Mouse (Mus musculus): ENCODE measurements at regions not wholly inside any gene's neighbourhood (a gene's known extent, or its start where the extent isn't known, plus 50 kb on each side); places are given as distances from the start of the nearest gene placed in this dataset.

GRCm38 (mm10) chr8:116053483-116053882, 345.9 kb upstream of the Maf start:
- H3K27ac ChIP-seq (ENCODE audit: low read length): no peak overlapping the region
- H3K9ac ChIP-seq (ENCODE audit: low read length): no peak overlapping the region
- H3K4me2 ChIP-seq (ENCODE audit: low read depth, low read length): no peak overlapping the region
- H3K36me3 ChIP-seq (ENCODE audit: control insufficient read depth, insufficient read depth): no peaks in the 10 kb centered on the region
- H3K27me3 ChIP-seq (ENCODE audit: control insufficient read depth, insufficient read depth, low read length): no peaks in the 10 kb centered on the region
- WGBS: 53% methylated on average over 7 of the region's 7 CpGs
- no peaks in the 10 kb centered on the region for H3K4me1 ChIP-seq (ENCODE audit: control insufficient read depth, insufficient read depth, low read length)
- H3K9me3 ChIP-seq (replicated peaks; ENCODE audit: control insufficient read depth, low read length): no peaks in the 10 kb centered on the region
- no peak for ATAC-seq (replicated peaks; ENCODE audit: extremely low read depth, insufficient read depth, low FRiP score)
- no peak overlapping the region for H3K4me3 ChIP-seq (ENCODE audit: low read length)

- Histone ChIP-seq H3K9me3 (replicated peaks; ENCODE audit: control insufficient read depth, low read length) (no peaks in the 10 kb centered on the region), H3K4me2 (ENCODE audit: low read depth, low read length) (no peak overlapping the region), H3K27ac (ENCODE audit: low read length) (no peak overlapping the region), H3K36me3 (ENCODE audit: control insufficient read depth, insufficient read depth) (no peaks in the 10 kb centered on the region), H3K4me1 (ENCODE audit: control insufficient read depth, insufficient read depth, low read length) (no peaks in the 10 kb centered on the region), H3K27me3 (ENCODE audit: control insufficient read depth, insufficient read depth, low read length) (no peaks in the 10 kb centered on the region), H3K9ac (ENCODE audit: low read length) (no peak overlapping the region), H3K4me3 (ENCODE audit: low read length) (no peak overlapping the region)
- WGBS: 62% methylated on average over 6 of the region's 6 CpGs
- ATAC-seq (replicated peaks; ENCODE audit: extremely low read depth, insufficient read depth, low FRiP score): no peak
These were observed 345.4 kb upstream of the Maf start for GRCm38 (mm10) chr8:116053043-116053442.

GRCm38 (mm10) chr8:116048480-116048879, 340.9 kb upstream of the Maf start:
- Histone ChIP-seq H3K9me3 (replicated peaks; ENCODE audit: control insufficient read depth, low read length) (no peaks in the 10 kb centered on the region), H3K4me2 (ENCODE audit: low read depth, low read length) (no peak overlapping the region), H3K27me3 (ENCODE audit: control insufficient read depth, insufficient read depth, low read length) (no peaks in the 10 kb centered on the region), H3K4me1 (ENCODE audit: control insufficient read depth, insufficient read depth, low read length) (no peaks in the 10 kb centered on the region), H3K4me3 (ENCODE audit: low read length) (no peak overlapping the region), H3K36me3 (ENCODE audit: control insufficient read depth, insufficient read depth) (no peaks in the 10 kb centered on the region), H3K9ac (ENCODE audit: low read length) (no peak overlapping the region), H3K27ac (ENCODE audit: low read length) (no peak overlapping the region)
- 80% methylated on average over 10 of the region's 10 CpGs for WGBS
- ATAC-seq (replicated peaks; ENCODE audit: extremely low read depth, insufficient read depth, low FRiP score): no peak

GRCm38 (mm10) chr8:116046859-116047258, 339.3 kb upstream of the Maf start:
- Histone ChIP-seq H3K36me3 (ENCODE audit: control insufficient read depth, insufficient read depth) (no peaks in the 10 kb centered on the region), H3K27me3 (ENCODE audit: control insufficient read depth, insufficient read depth, low read length) (no peaks in the 10 kb centered on the region), H3K4me1 (ENCODE audit: control insufficient read depth, insufficient read depth, low read length) (no peaks in the 10 kb centered on the region), H3K4me2 (ENCODE audit: low read depth, low read length) (no peak overlapping the region), H3K9me3 (replicated peaks; ENCODE audit: control insufficient read depth, low read length) (no peaks in the 10 kb centered on the region), H3K4me3 (ENCODE audit: low read length) (no peak overlapping the region), H3K27ac (ENCODE audit: low read length) (no peak overlapping the region), H3K9ac (ENCODE audit: low read length) (no peak overlapping the region)
- ATAC-seq (replicated peaks; ENCODE audit: extremely low read depth, insufficient read depth, low FRiP score): no peak
- WGBS: 61% methylated on average over 3 of the region's 3 CpGs

GRCm38 (mm10) chr8:116045526-116045925, 337.9 kb upstream of the Maf start:
- no peaks in the 10 kb centered on the region for H3K27me3 ChIP-seq (ENCODE audit: control insufficient read depth, insufficient read depth, low read length)
- H3K27ac ChIP-seq (ENCODE audit: low read length): no peak overlapping the region
- H3K4me3 ChIP-seq (ENCODE audit: low read length): no peak overlapping the region
- ATAC-seq (replicated peaks; ENCODE audit: extremely low read depth, insufficient read depth, low FRiP score): no peak
- no peaks in the 10 kb centered on the region for H3K36me3 ChIP-seq (ENCODE audit: control insufficient read depth, insufficient read depth)
- WGBS: 78% methylated on average over 3 of the region's 3 CpGs
- H3K9me3 ChIP-seq (replicated peaks; ENCODE audit: control insufficient read depth, low read length): no peaks in the 10 kb centered on the region
- H3K4me1 ChIP-seq (ENCODE audit: control insufficient read depth, insufficient read depth, low read length): no peaks in the 10 kb centered on the region
- H3K9ac ChIP-seq (ENCODE audit: low read length): no peak overlapping the region
- H3K4me2 ChIP-seq (ENCODE audit: low read depth, low read length): no peak overlapping the region

- Histone ChIP-seq H3K27ac (ENCODE audit: low read length) (no peak overlapping the region), H3K4me3 (ENCODE audit: low read length) (no peak overlapping the region), H3K4me2 (ENCODE audit: low read depth, low read length) (no peak overlapping the region), H3K36me3 (ENCODE audit: control insufficient read depth, insufficient read depth) (no peaks in the 10 kb centered on the region), H3K9me3 (replicated peaks; ENCODE audit: control insufficient read depth, low read length) (no peaks in the 10 kb centered on the region), H3K4me1 (ENCODE audit: control insufficient read depth, insufficient read depth, low read length) (no peaks in the 10 kb centered on the region), H3K27me3 (ENCODE audit: control insufficient read depth, insufficient read depth, low read length) (no peaks in the 10 kb centered on the region), H3K9ac (ENCODE audit: low read length) (no peak overlapping the region)
- WGBS: 81% methylated on average over 4 of the region's 4 CpGs
- no peak for ATAC-seq (replicated peaks; ENCODE audit: extremely low read depth, insufficient read depth, low FRiP score)
These were observed 335.8 kb upstream of the Maf start for GRCm38 (mm10) chr8:116043381-116043780.

GRCm38 (mm10) chr8:116030966-116031365, 323.4 kb upstream of the Maf start:
- Histone ChIP-seq H3K9me3 (replicated peaks; ENCODE audit: control insufficient read depth, low read length) (no peaks in the 10 kb centered on the region), H3K27ac (ENCODE audit: low read length) (no peak overlapping the region), H3K4me1 (ENCODE audit: control insufficient read depth, insufficient read depth, low read length) (no peaks in the 10 kb centered on the region), H3K27me3 (ENCODE audit: control insufficient read depth, insufficient read depth, low read length) (no peaks in the 10 kb centered on the region), H3K4me3 (ENCODE audit: low read length) (no peak overlapping the region), H3K4me2 (ENCODE audit: low read depth, low read length) (no peak overlapping the region), H3K36me3 (ENCODE audit: control insufficient read depth, insufficient read depth) (no peaks in the 10 kb centered on the region), H3K9ac (ENCODE audit: low read length) (no peak overlapping the region)
- ATAC-seq (replicated peaks; ENCODE audit: extremely low read depth, insufficient read depth, low FRiP score): no peak
- 82% methylated on average over 10 of the region's 10 CpGs for WGBS

- Histone ChIP-seq H3K4me3 (ENCODE audit: low read length) (no peak overlapping the region), H3K9ac (ENCODE audit: low read length) (no peak overlapping the region), H3K4me2 (ENCODE audit: low read depth, low read length) (no peak overlapping the region), H3K27me3 (ENCODE audit: control insufficient read depth, insufficient read depth, low read length) (no peaks in the 10 kb centered on the region), H3K27ac (ENCODE audit: low read length) (no peak overlapping the region), H3K36me3 (ENCODE audit: control insufficient read depth, insufficient read depth) (no peaks in the 10 kb centered on the region), H3K9me3 (replicated peaks; ENCODE audit: control insufficient read depth, low read length) (no peaks in the 10 kb centered on the region), H3K4me1 (ENCODE audit: control insufficient read depth, insufficient read depth, low read length) (no peaks in the 10 kb centered on the region)
- 84% methylated on average over 2 of the region's 2 CpGs for WGBS
- no peak for ATAC-seq (replicated peaks; ENCODE audit: extremely low read depth, insufficient read depth, low FRiP score)
These were observed 317.7 kb upstream of the Maf start for GRCm38 (mm10) chr8:116025321-116025720.

- Histone ChIP-seq H3K4me1 (ENCODE audit: control insufficient read depth, insufficient read depth, low read length) (no peaks in the 10 kb centered on the region), H3K27me3 (ENCODE audit: control insufficient read depth, insufficient read depth, low read length) (no peaks in the 10 kb centered on the region), H3K36me3 (ENCODE audit: control insufficient read depth, insufficient read depth) (no peaks in the 10 kb centered on the region), H3K27ac (ENCODE audit: low read length) (no peak overlapping the region), H3K4me2 (ENCODE audit: low read depth, low read length) (no peak overlapping the region), H3K9ac (ENCODE audit: low read length) (no peak overlapping the region), H3K9me3 (replicated peaks; ENCODE audit: control insufficient read depth, low read length) (no peaks in the 10 kb centered on the region), H3K4me3 (ENCODE audit: low read length) (no peak overlapping the region)
- 60% methylated on average over 4 of the region's 4 CpGs for WGBS
- no peak for ATAC-seq (replicated peaks; ENCODE audit: extremely low read depth, insufficient read depth, low FRiP score)
These were observed 317.2 kb upstream of the Maf start for GRCm38 (mm10) chr8:116024811-116025210.

GRCm38 (mm10) chr8:116021691-116022090, 314.1 kb upstream of the Maf start:
- no peaks in the 10 kb centered on the region for H3K4me1 ChIP-seq (ENCODE audit: control insufficient read depth, insufficient read depth, low read length)
- no peaks in the 10 kb centered on the region for H3K36me3 ChIP-seq (ENCODE audit: control insufficient read depth, insufficient read depth)
- H3K4me2 ChIP-seq (ENCODE audit: low read depth, low read length): no peak overlapping the region
- H3K9ac ChIP-seq (ENCODE audit: low read length): no peak overlapping the region
- H3K27me3 ChIP-seq (ENCODE audit: control insufficient read depth, insufficient read depth, low read length): no peaks in the 10 kb centered on the region
- H3K27ac ChIP-seq (ENCODE audit: low read length): no peak overlapping the region
- no peaks in the 10 kb centered on the region for H3K9me3 ChIP-seq (replicated peaks; ENCODE audit: control insufficient read depth, low read length)
- no peak for ATAC-seq (replicated peaks; ENCODE audit: extremely low read depth, insufficient read depth, low FRiP score)
- no peak overlapping the region for H3K4me3 ChIP-seq (ENCODE audit: low read length)

All from heart, embryonic 16.5 days (tissue).